8 mouse cellular contexts compared by ENCODE assay signal in the genomic region with DNA sequence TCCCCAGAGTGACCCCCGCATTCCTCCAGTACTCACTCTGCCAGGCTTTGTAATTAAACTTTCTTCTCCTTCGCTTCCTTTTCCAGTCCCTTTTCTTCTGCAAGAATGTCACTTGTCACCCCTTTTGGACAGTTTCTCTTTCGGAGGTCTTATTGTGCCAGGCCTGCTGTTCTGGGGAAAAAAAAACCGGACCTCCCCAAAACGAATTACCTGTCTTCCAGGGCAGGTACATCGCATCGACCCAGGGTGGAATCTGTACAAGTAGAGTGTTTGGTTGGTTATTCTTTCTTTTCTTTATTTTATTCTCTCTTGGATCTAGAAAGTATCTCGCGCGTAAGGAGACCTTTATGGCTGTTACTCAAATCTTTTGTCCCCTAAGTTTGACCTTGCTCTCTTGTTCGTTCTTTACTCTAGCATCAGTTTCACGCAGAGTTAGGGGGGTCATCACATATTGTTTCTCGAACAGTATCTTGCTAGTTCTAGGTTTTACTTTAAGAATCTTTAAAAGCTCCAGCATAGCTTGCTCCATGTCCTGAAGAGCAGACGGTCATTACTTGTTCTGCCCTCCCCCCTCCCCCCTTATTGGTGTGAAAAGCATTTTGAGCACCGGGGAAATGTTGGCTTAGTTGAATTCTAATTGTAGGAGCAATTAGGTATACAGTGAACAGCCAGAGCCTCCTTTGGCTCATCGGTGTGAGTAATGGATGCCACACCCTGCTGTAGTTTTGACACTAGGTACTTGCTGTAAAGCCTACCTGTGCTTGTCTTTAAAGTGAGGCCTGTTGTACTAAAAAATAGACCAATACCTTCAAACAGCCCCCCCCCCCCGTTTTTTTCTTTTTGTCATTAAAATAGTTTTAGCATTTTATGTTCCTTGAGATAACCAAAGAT. TPM values are rescaled to one million over a fixed set of nuclear protein-coding genes. Genes with fewer than 3 reads are reported as not detected.
A peak's percentile ranks its signal among the peaks of the same experiment; 100 is the strongest.
DNase-seq lines count a peak whose midpoint lies in the region; ATAC-seq and TF ChIP-seq lines count a peak whose summit lies in the region.

No protein-coding gene starts in this region.

- no peaks in the 10 kb centered on the region for H3K9me3 ChIP-seq in lung, embryonic 16.5 days (ENCODE audit: control insufficient read depth, low read length)
- H3K9me3 ChIP-seq in hindbrain, embryonic 15.5 days: no peaks in the 10 kb centered on the region
- H3K9me3 ChIP-seq in midbrain, embryonic 16.5 days (replicated peaks; ENCODE audit: control insufficient read depth, low read length, poor library complexity, severe bottlenecking): no peaks in the 10 kb centered on the region

- DNase-seq in lung, postnatal 10 days: no peak
- no peak for DNase-seq in right cerebral cortex, postnatal 14 days
- DNase-seq in ovary, postnatal 14 days (ENCODE audit: low spot score): no peak

- peak overlapping the region; percentile 88 for H3K9ac ChIP-seq in lung, embryonic 16.5 days (ENCODE audit: low read length)
- H3K9ac ChIP-seq in hindbrain, embryonic 15.5 days: peak overlapping the region; percentile 82
- H3K9ac ChIP-seq in midbrain, embryonic 16.5 days (ENCODE audit: low read depth, low read length): peak overlapping the region; percentile 89

- TF ChIP-seq POLR2A in cortical plate, adult 2 months (IDR thresholded peaks at IDR 0.05; ENCODE audit: extremely low read depth, insufficient read depth, low read length): no peak

- no peak for ATAC-seq in lung, embryonic 16.5 days (ENCODE audit: low read depth)
- no peak for ATAC-seq in hindbrain, embryonic 15.5 days (ENCODE audit: low FRiP score, low read depth)
- ATAC-seq in midbrain, embryonic 16.5 days: no peak
- no peak for ATAC-seq in megakaryocyte progenitor cell, adult 5-6 weeks (replicated peaks; ENCODE audit: poor library complexity)

- H3K4me3 ChIP-seq in lung, embryonic 16.5 days (ENCODE audit: low read length): peak overlapping the region; percentile 83
- peak overlapping the region; percentile 87 for H3K4me3 ChIP-seq in cortical plate, adult 2 months (ENCODE audit: insufficient read depth, low read length)
- H3K4me3 ChIP-seq in hindbrain, embryonic 15.5 days: peak overlapping the region; percentile 72
- H3K4me3 ChIP-seq in midbrain, embryonic 16.5 days (ENCODE audit: low read depth, low read length): peak overlapping the region; percentile 87

- peaks cover 16% of the 10 kb centered on the region for H3K4me1 ChIP-seq in lung, embryonic 16.5 days (replicated peaks; ENCODE audit: control insufficient read depth, insufficient read depth, low read length)
- H3K4me1 ChIP-seq in cortical plate, adult 2 months (ENCODE audit: control insufficient read depth, insufficient read depth, low read length): peaks cover 3% of the 10 kb centered on the region; the same call in 1 of the 2 replicates
- peaks cover 25% of the 10 kb centered on the region for H3K4me1 ChIP-seq in hindbrain, embryonic 15.5 days (replicated peaks)
- H3K4me1 ChIP-seq in midbrain, embryonic 16.5 days (ENCODE audit: control insufficient read depth, insufficient read depth, low read length): peaks cover 13% of the 10 kb centered on the region

- no peak for TF ChIP-seq CTCF in cortical plate, adult 2 months (IDR thresholded peaks at IDR 0.05; ENCODE audit: extremely low read depth, insufficient read depth, low read length)

- H3K27ac ChIP-seq in lung, embryonic 16.5 days (ENCODE audit: low read length): peak overlapping the region; percentile 92
- peak overlapping the region; percentile 76 for H3K27ac ChIP-seq in cortical plate, adult 2 months (ENCODE audit: insufficient read depth, low read length)
- peak overlapping the region; percentile 82 for H3K27ac ChIP-seq in hindbrain, embryonic 15.5 days (replicated peaks)
- H3K27ac ChIP-seq in midbrain, embryonic 16.5 days (ENCODE audit: low read length): no peak overlapping the region; the same call in 1 of the 2 replicates

- H3K36me3 ChIP-seq in lung, embryonic 16.5 days (ENCODE audit: control insufficient read depth, insufficient read depth, low read length): no peaks in the 10 kb centered on the region
- no peaks in the 10 kb centered on the region for H3K36me3 ChIP-seq in hindbrain, embryonic 15.5 days
- no peaks in the 10 kb centered on the region for H3K36me3 ChIP-seq in midbrain, embryonic 16.5 days (ENCODE audit: control insufficient read depth, insufficient read depth, low read length)

- H3K4me2 ChIP-seq in lung, embryonic 16.5 days (ENCODE audit: low read depth, low read length): peak overlapping the region; percentile 79
- H3K4me2 ChIP-seq in hindbrain, embryonic 15.5 days: peak overlapping the region; percentile 66
- peak overlapping the region; percentile 82 for H3K4me2 ChIP-seq in midbrain, embryonic 16.5 days (ENCODE audit: low read length)

- no peaks in the 10 kb centered on the region for H3K27me3 ChIP-seq in lung, embryonic 16.5 days (ENCODE audit: control insufficient read depth, insufficient read depth, low read depth, low read length)
- no peaks in the 10 kb centered on the region for H3K27me3 ChIP-seq in hindbrain, embryonic 15.5 days
- H3K27me3 ChIP-seq in midbrain, embryonic 16.5 days (ENCODE audit: control insufficient read depth, insufficient read depth, low read depth, low read length): no peaks in the 10 kb centered on the region

- WGBS in lung, embryonic 16.5 days: 4% methylated on average over 17 of the region's 17 CpGs
- 1% methylated on average over 17 of the region's 17 CpGs for WGBS in hindbrain, embryonic 15.5 days
- 2% methylated on average over 17 of the region's 17 CpGs for WGBS in midbrain, embryonic 16.5 days

RNA-seq across cellular contexts. Expression of a gene that starts 1.1 kb away (rescaled TPM):
- 9.9 and 15.4 TPM in 2 replicates for polyA plus RNA-seq in lung, embryonic 16.5 days (2015; fragmentation: Nextera tagmentation; extraction: Ambion mirVana)
- polyA plus RNA-seq in cortical plate, adult 2 months (2012; rRNA removed): 19.1 and 19.2 TPM in 2 replicates
- polyA plus RNA-seq in hindbrain, embryonic 15.5 days (2015; fragmentation: Nextera tagmentation; extraction: Ambion mirVana): 10.8 and 11.9 TPM in 2 replicates
- 8.5 and 9.7 TPM in 2 replicates for polyA plus RNA-seq in midbrain, embryonic 16.5 days (2015; fragmentation: Nextera tagmentation; extraction: Ambion mirVana)
- 73.2 and 81.9 TPM in 2 replicates for total RNA-seq in megakaryocyte progenitor cell, adult 5-6 weeks (2015)
- total RNA-seq in megakaryocyte progenitor cell, adult 5-6 weeks (2017): 74.3 and 82.1 TPM in 2 replicates
